Mouse (Mus musculus): ENCODE data around the gene Plcg2.

Gene Plcg2

GRCm38 (mm10) chr8:117488246-117489005, 9.7 kb upstream of the Plcg2 start:
- no peak for DNase-seq

GRCm38 (mm10) chr8:117493543-117493942, 4.5 kb upstream of the Plcg2 start:
- DNase-seq, result no peak

GRCm38 (mm10) chr8:117494874-117495273, 3.2 kb upstream of the Plcg2 start:
- peak; percentile 24 for DNase-seq

- DNase-seq, result no peak
These were observed 937 bp downstream of the Plcg2 start for GRCm38 (mm10) chr8:117498915-117499540.

GRCm38 (mm10) chr8:117500232-117500823, 2.2 kb downstream of the Plcg2 start:
- DNase-seq, result peak; percentile 28

- no peak for DNase-seq
These were observed 3.2 kb downstream of the Plcg2 start for GRCm38 (mm10) chr8:117501323-117501722.

GRCm38 (mm10) chr8:117503405-117504069, 5.4 kb downstream of the Plcg2 start:
- no peak for DNase-seq

- DNase-seq, result no peak
These were observed 9.6 kb downstream of the Plcg2 start for GRCm38 (mm10) chr8:117507703-117508102.

- no peak for DNase-seq
These were observed 18.9 kb downstream of the Plcg2 start for GRCm38 (mm10) chr8:117516876-117517565.

- DNase-seq, result no peak
These were observed 19.8 kb downstream of the Plcg2 start for GRCm38 (mm10) chr8:117517861-117518260.

- no peak for DNase-seq
These were observed 20.8 kb downstream of the Plcg2 start for GRCm38 (mm10) chr8:117518873-117519272.

- DNase-seq, result no peak
These were observed 28.1 kb downstream of the Plcg2 start for GRCm38 (mm10) chr8:117526185-117526584.

- DNase-seq, result no peak
These were observed 29.9 kb downstream of the Plcg2 start for GRCm38 (mm10) chr8:117527983-117528382.

- no peak for DNase-seq
These were observed 31.1 kb downstream of the Plcg2 start for GRCm38 (mm10) chr8:117529177-117529576.

- no peak for DNase-seq
These were observed 34.4 kb downstream of the Plcg2 start for GRCm38 (mm10) chr8:117532381-117532972.

- no peak for DNase-seq
These were observed 38.8 kb downstream of the Plcg2 start for GRCm38 (mm10) chr8:117536862-117537261.

GRCm38 (mm10) chr8:117537751-117538150, 39.7 kb downstream of the Plcg2 start:
- DNase-seq, result no peak

GRCm38 (mm10) chr8:117542951-117543350, 44.9 kb downstream of the Plcg2 start:
- no peak for DNase-seq

- no peak for DNase-seq
These were observed 45.7 kb downstream of the Plcg2 start for GRCm38 (mm10) chr8:117543789-117544188.

- DNase-seq, result no peak
These were observed 47.0 kb downstream of the Plcg2 start for GRCm38 (mm10) chr8:117545043-117545442.

- peak; percentile 91 for DNase-seq
These were observed 48.3 kb downstream of the Plcg2 start for GRCm38 (mm10) chr8:117546386-117546785.

GRCm38 (mm10) chr8:117547945-117548344, 49.9 kb downstream of the Plcg2 start:
- DNase-seq, result no peak
